Mouse (Mus musculus): Measurements from ENCODE around the gene Polr1b. TPM values are rescaled to one million over a fixed set of nuclear protein-coding genes. Genes with fewer than 3 reads are reported as not detected.
A peak's percentile ranks its signal among the peaks of the same experiment; 100 is the strongest.

The Polr1b gene
- polyA plus RNA-seq, 1 experiment from 2014 or later, result 28.5 TPM

GRCm38 (mm10) chr2:129116368-129116739 is 15.6 kb downstream of the Polr1b start:
- Histone ChIP-seq H3K27ac (ENCODE audit: low read depth) (no peak overlapping the region), H3K9ac (no peak overlapping the region)
- no peak for ATAC-seq (ENCODE audit: insufficient read depth)

DNA sequence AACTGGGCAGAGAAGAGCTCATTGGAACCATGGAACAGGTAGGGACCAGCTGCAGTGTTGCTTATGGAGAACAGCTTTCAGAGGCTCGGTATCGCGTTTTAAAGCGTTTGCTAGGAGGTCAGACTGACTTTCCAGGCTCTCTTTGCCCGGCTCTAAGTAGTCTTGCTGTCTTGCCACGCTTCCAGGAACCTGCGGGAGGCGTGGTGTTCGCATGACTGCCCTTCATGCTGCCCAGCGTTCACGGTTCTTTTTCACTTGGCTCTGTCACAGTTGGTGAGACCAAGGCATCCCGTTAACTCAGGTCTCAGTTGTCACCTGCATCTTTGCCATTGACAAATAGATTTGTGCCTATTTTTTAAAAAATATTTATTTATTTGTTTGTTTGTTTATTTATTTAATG is 17.3 kb downstream of the Polr1b start:
- Histone ChIP-seq H3K9me3 (ENCODE audit: low read depth, low read length) (no peaks in the 10 kb centered on the region), H3K9ac (no peak overlapping the region), H3K4me1 (ENCODE audit: insufficient read depth) (no peaks in the 10 kb centered on the region), H3K4me2 (no peak overlapping the region), H3K4me3 (ENCODE audit: low read depth, low read length) (no peak overlapping the region), H3K36me3 (ENCODE audit: insufficient read depth) (peaks cover 90% of the 10 kb centered on the region), H3K27ac (ENCODE audit: low read depth) (no peak overlapping the region), H3K27me3 (ENCODE audit: insufficient read depth, low read length) (no peaks in the 10 kb centered on the region)
- ATAC-seq (ENCODE audit: insufficient read depth), result no peak
- no peak for DNase-seq
- 94% methylated on average over 12 of the region's 12 CpGs for WGBS
- no peak for TF ChIP-seq CTCF (IDR thresholded peaks at IDR 0.05; ENCODE audit: low read depth)

More at GRCm38 (mm10) chr2:129116368-129116739, 15.6 kb downstream of the Polr1b start:
- Histone ChIP-seq H3K36me3 (ENCODE audit: insufficient read depth) (peaks cover 86% of the 10 kb centered on the region), H3K4me1 (ENCODE audit: insufficient read depth) (no peaks in the 10 kb centered on the region), H3K27me3 (ENCODE audit: insufficient read depth, low read length) (no peaks in the 10 kb centered on the region), H3K4me2 (no peak overlapping the region), H3K4me3 (ENCODE audit: low read depth, low read length) (no peak overlapping the region), H3K9me3 (ENCODE audit: low read depth, low read length) (no peaks in the 10 kb centered on the region)
- no peak for DNase-seq
- 98% methylated on average over 1 of the region's 1 CpGs for WGBS
- no peak for TF ChIP-seq CTCF (IDR thresholded peaks at IDR 0.05; ENCODE audit: low read depth)

DNA sequence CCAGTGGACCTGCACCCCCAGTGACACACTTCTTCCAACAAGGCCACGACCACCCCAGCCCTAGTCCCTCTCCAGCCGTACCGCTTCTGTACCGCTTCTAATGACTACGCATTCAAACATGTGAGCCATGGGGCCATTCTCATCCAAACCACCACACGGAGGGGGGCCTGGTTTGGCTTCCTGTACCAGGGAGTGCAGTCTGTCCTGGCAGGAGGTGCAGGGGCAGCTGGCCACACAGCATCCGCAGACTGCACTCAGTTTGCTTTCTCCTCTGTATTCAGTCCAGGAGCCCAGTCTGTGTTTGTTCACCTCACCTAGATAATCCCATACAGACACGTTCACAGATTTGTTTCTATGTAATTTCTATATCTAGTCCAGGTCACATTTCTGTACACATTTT is 21.2 kb downstream of the Polr1b start:
- no peak for DNase-seq
- H3K4me1 ChIP-seq (ENCODE audit: insufficient read depth), result no peaks in the 10 kb centered on the region
- peaks cover 90% of the 10 kb centered on the region for H3K36me3 ChIP-seq (ENCODE audit: insufficient read depth)
- no peak overlapping the region for H3K27ac ChIP-seq (ENCODE audit: low read depth)
- H3K4me2 ChIP-seq, result no peak overlapping the region
- H3K9me3 ChIP-seq (ENCODE audit: low read depth, low read length), result no peaks in the 10 kb centered on the region
- no peak for ATAC-seq (ENCODE audit: insufficient read depth)
- H3K27me3 ChIP-seq (ENCODE audit: insufficient read depth, low read length), result no peaks in the 10 kb centered on the region
- H3K4me3 ChIP-seq (ENCODE audit: low read depth, low read length), result no peak overlapping the region
- no peak overlapping the region for H3K9ac ChIP-seq
- 96% methylated on average over 8 of the region's 8 CpGs for WGBS
- no peak for TF ChIP-seq CTCF (IDR thresholded peaks at IDR 0.05; ENCODE audit: low read depth)

GRCm38 (mm10) chr2:129129412-129129929 is 28.7 kb downstream of the Polr1b start, which contains the start of gene Chchd5:
Gene Chchd5, plus strand, starts transcription at chr2:129129700.
- TF ChIP-seq CTCF (IDR thresholded peaks at IDR 0.05; ENCODE audit: low read depth), result no peak

GRCm38 (mm10) chr2:129129987-129130545 is 29.3 kb downstream of the Polr1b start:
- 34% methylated on average over 18 of the region's 18 CpGs for WGBS
- Histone ChIP-seq H3K4me3 (ENCODE audit: low read depth, low read length) (peak overlapping the region; percentile 69), H3K27ac (ENCODE audit: low read depth) (peak overlapping the region; percentile 95), H3K4me2 (peak overlapping the region; percentile 90), H3K9ac (peak overlapping the region; percentile 83), H3K36me3 (ENCODE audit: insufficient read depth) (peaks cover 48% of the 10 kb centered on the region), H3K9me3 (ENCODE audit: low read depth, low read length) (no peaks in the 10 kb centered on the region; the same call in 1 of the 2 replicates), H3K4me1 (ENCODE audit: insufficient read depth) (peaks cover 7% of the 10 kb centered on the region), H3K27me3 (ENCODE audit: insufficient read depth, low read length) (no peaks in the 10 kb centered on the region)
- DNase-seq (peak; percentile 15), ATAC-seq (ENCODE audit: insufficient read depth) (peak; percentile 35)
- no peak for TF ChIP-seq CTCF (IDR thresholded peaks at IDR 0.05; ENCODE audit: low read depth)

More at GRCm38 (mm10) chr2:129129412-129129929, 28.7 kb downstream of the Polr1b start, which contains the start of gene Chchd5:
- Histone ChIP-seq H3K9ac (peak within 1 kb of the TSS; percentile 83), H3K27ac (ENCODE audit: low read depth) (peak within 1 kb of the TSS; percentile 95), H3K36me3 (ENCODE audit: insufficient read depth) (peaks cover 54% of the 10 kb centered on the region), H3K4me1 (ENCODE audit: insufficient read depth) (peaks cover 7% of the 10 kb centered on the region), H3K9me3 (ENCODE audit: low read depth, low read length) (no peaks in the 10 kb centered on the region; the same call in 1 of the 2 replicates), H3K4me3 (ENCODE audit: low read depth, low read length) (peak within 1 kb of the TSS; percentile 69), H3K27me3 (ENCODE audit: insufficient read depth, low read length) (no peaks in the 10 kb centered on the region), H3K4me2 (peak within 1 kb of the TSS; percentile 90)
- under 1% methylated on average over 35 of the region's 35 CpGs for WGBS
- peak; percentile 100 for ATAC-seq (ENCODE audit: insufficient read depth)
- DNase-seq, result peak; percentile 97

DNA sequence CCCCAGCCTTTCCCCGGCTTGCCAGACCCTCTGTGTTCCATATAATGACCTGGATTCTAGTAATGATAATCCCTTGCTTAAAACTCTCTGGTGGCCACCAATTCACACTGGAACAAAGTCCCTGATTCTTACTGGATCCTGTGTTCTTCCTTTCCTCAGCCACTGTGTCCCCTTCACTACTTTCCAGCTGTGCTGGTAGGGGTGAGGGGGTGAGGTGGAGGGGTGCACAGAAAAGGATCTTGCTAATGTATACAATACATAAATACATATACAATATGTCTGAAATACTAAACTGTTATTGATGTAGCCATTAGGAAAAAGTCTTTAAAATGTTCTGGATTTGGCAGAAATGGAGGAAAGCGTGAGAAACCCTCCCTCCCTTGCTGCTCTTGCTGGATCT is 30.0 kb downstream of the Polr1b start:
- peak overlapping the region; percentile 90 for H3K4me2 ChIP-seq
- H3K27me3 ChIP-seq (ENCODE audit: insufficient read depth, low read length), result no peaks in the 10 kb centered on the region
- peaks cover 41% of the 10 kb centered on the region for H3K36me3 ChIP-seq (ENCODE audit: insufficient read depth)
- H3K4me1 ChIP-seq (ENCODE audit: insufficient read depth), result peaks cover 7% of the 10 kb centered on the region
- no peak overlapping the region for H3K9ac ChIP-seq
- no peaks in the 10 kb centered on the region; the same call in 1 of the 2 replicates for H3K9me3 ChIP-seq (ENCODE audit: low read depth, low read length)
- ATAC-seq (ENCODE audit: insufficient read depth) (no peak), DNase-seq (no peak)
- 87% methylated on average over 2 of the region's 2 CpGs for WGBS
- no peak overlapping the region for H3K27ac ChIP-seq (ENCODE audit: low read depth)
- TF ChIP-seq CTCF (IDR thresholded peaks at IDR 0.05; ENCODE audit: low read depth), result no peak
- H3K4me3 ChIP-seq (ENCODE audit: low read depth, low read length), result no peak overlapping the region

GRCm38 (mm10) chr2:129132231-129132630 is 31.4 kb downstream of the Polr1b start:
- Histone ChIP-seq H3K27ac (ENCODE audit: low read depth) (no peak overlapping the region), H3K4me1 (ENCODE audit: insufficient read depth) (peaks cover 7% of the 10 kb centered on the region), H3K4me3 (ENCODE audit: low read depth, low read length) (no peak overlapping the region), H3K9me3 (ENCODE audit: low read depth, low read length) (no peaks in the 10 kb centered on the region; the same call in 1 of the 2 replicates), H3K27me3 (ENCODE audit: insufficient read depth, low read length) (no peaks in the 10 kb centered on the region), H3K4me2 (no peak overlapping the region), H3K9ac (no peak overlapping the region), H3K36me3 (ENCODE audit: insufficient read depth) (peaks cover 27% of the 10 kb centered on the region)
- no peak for TF ChIP-seq CTCF (IDR thresholded peaks at IDR 0.05; ENCODE audit: low read depth)
- ATAC-seq (ENCODE audit: insufficient read depth) (no peak), DNase-seq (no peak)
- 92% methylated on average over 7 of the region's 7 CpGs for WGBS

Measured in lung, embryonic 14.5 days (tissue).